Mouse (Mus musculus): Measurements from ENCODE around the gene Mrps24.

The Mrps24 gene

DNA sequence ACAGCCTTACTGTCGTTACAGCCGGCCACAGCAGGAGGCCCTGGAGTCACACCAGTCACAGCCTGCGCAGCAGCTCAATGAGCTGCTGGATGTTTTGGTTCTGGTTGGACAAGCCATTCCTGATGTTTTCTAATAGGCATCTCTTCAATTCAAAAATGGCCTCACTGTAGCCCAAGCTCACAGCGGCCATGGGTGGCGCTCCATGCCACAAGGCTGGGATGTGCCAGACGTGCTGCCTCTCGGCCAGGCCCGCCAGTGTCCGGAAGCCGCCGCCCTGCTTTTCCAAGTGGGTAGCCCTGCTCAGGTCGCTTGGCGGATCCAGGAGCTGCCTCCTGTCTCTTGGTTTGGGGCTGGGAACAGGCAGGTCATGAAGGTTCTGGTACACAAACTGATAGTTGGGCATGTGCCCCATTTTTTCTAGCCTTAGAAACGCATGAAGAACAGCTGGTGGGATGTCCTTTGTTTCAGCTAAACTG lies at the start of gene Mrps24:
TSS of gene Mrps24 (minus strand) at position 51 of the 476 bp plus-strand sequence.
- no peak for DNase-seq (ENCODE audit: low spot score in 2 of 2)

DNA sequence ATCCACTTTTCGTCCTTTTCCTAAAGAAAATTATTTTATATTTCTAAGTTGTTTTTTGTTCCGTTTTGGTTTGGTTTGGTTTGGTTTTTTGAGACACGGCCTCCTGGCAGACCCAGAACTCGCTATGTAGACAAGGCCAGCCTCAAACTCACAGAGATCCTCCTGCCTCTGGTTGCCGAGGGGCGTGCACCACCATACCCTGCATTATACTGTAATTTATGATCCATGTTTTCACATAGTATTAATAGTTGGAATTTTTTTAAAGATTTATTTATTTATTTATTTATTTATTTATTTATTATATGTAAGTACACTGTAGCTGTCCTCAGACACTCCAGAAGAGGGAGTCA lies 47.1 kb upstream of the Mrps24 start:
- DNase-seq (ENCODE audit: low spot score in 2 of 2): no peak

DNA sequence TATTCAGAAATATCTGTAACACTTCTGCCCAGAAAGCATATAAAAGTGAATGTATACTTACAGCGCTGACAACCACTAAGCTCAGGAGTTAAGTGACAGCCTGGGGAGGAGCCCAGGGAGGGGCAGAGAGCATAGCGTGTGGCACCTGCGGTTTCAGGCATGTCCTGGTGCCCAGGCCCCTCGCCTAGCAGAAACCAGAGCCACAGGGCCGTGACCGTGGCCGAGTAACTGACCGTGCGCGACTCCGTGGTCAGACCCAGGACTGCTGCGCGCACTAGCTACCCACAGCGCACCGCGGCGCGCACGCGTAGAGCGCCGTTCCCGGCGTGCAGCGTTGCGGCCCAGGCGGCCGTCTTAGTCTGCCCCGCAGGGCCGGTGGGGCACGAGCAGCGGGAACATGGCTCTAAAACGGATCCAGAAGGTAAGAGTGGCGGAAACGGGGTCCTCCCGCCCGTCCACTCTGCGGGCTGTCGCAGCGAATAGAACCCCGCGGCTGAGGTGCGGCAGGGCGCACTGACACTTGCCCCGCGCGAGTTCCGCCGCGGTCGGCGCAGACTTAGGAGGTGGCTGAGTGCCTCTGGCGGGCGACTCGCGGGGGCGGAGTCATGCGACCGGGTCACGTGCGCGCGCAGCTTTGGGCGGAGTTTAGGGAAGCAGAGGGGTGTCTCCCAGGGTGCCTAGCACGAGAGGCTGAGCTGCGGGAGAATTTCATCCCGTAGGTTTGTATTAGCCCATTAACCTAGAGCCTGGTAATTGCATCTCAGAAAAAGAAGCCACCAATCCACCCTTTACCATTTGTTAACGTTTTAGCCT lies 46.5 kb upstream of the Mrps24 start, which contains the start of gene Urgcp:
TSS of gene Urgcp (minus strand) at position 557 of the 813 bp plus-strand sequence.
- peak; percentile 85 for DNase-seq (ENCODE audit: low spot score in 2 of 2)

DNA sequence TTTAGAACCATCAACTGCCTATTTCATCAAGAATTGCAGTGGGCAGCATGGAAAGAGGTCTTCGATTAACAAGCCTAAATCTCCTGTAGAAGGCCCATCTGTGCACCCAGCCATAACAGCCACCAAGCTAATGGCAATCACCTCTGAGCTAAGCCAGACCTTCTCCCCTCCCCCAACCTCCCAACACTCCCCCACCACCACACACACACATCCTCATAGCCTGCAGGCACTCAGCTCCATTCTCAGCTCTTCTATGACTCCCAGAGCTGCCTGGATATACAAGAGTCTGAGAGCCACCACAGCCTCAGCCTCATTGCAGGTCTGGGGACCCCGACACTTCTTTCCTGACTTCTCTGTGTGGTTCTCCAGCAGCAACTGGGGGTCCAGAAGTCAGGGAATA lies 38.3 kb upstream of the Mrps24 start:
- DNase-seq (ENCODE audit: low spot score in 2 of 2): no peak

DNA sequence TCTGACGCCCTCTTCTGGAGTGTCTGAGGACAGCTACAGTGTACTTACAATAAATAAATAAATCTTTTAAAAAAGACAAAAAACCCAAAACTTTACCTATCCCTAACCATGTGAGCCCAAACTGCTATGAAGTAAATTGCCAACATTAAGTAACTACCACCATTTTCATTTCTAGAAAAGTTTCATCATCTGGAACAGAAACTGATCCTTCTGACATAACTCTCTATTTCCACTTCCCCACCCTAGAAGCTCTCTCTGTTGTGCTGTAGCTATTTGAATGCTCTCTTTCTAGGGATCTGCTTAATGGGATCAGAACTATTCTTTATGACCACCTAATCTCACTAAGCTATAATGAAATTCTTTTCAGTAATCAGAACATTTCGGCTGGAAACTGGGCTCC lies 29.5 kb upstream of the Mrps24 start:
- no peak for DNase-seq (ENCODE audit: low spot score in 2 of 2)

DNA sequence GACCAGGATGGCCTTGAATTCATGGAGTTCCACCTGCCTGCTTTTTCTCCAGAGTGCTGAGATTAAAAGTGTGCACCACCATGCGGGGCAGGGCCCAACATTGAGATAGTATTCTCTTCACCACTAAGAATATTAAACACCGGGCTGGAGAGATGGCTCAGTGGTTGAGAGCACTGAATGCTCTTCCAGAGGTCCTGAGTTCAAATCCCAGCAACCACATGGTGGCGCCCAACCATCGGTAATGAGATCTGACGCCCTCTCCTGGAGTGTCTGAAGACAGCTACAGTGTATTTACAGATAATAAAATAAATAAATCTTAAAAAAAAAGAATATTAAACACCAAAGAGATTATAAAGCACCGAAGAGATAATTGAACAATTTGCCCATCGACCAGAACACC lies 26.6 kb upstream of the Mrps24 start:
- DNase-seq (ENCODE audit: low spot score in 2 of 2): no peak

DNA sequence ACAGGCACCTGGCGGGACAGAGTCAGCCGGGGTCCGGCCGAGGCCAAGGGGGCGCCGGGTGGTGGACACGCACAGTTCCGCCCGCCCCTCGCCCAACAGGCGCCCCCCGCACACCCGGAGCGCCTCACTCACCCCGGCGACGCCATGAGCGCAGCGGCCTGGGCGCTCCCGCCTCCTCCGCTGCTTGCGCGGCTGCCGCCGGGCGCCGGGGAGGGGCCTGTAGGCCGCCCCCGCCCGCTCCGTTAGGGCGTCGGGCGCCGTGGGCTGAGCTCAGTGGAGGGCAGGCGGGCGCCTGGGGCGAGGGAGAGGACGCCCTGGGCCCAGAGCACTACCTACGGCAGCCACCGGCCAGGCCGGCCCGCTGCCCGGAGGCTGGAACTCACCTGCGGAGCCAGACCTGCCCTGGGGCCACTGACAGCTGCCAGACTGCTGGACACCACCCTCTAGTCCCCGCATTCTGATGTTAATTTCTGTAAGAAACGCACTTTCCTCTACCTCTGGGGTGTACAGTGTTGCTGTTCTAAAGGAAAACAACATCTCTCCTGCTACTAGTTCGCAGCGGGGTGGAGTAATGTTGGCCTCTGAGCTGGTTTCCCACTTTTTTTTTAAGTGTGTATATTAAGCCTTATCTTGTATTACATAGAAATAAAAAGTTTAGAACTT lies 25.6 kb upstream of the Mrps24 start:
- peak; percentile 61 to 69 for DNase-seq (ENCODE audit: low spot score in 2 of 2)

DNA sequence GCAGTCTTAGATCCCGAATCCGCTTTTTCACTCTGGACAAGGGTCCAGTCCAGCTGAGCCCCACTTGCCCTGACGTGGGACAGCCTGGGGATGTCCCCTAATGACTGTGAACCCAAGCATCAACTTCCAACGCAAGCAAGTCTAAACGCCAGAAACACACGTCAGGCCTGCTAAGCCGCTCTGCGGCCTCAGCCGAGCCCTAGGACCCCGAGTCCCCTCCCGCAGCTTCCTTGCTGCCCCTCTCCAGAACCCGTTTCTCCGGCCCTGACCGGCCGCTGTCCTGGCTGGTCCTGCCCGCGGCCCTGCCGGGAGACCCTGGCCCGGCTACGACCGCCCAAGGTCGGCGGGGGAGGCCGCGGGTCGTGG lies 25.1 kb upstream of the Mrps24 start:
- DNase-seq (ENCODE audit: low spot score in 2 of 2): no peak

DNA sequence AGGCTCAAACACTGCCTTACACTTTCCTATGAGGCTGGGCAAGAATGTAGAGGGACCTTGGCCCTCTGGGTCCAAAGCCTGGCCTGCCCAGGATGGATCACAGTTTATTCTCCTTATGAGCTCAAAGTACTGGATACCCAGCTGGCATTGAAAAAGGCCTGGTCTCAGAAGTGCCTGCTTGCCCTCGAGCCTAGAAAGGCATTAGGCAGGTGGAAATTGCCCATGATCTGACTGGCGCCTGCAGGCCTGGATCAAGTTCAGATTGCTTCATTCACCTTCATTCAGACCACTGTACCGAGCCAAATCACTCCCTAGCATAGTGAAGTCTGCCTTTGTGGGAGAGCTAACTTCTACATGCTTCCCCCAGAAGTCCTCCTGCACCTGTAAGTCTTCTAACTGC lies 24.4 kb upstream of the Mrps24 start:
- no peak for DNase-seq (ENCODE audit: low spot score in 2 of 2)

DNA sequence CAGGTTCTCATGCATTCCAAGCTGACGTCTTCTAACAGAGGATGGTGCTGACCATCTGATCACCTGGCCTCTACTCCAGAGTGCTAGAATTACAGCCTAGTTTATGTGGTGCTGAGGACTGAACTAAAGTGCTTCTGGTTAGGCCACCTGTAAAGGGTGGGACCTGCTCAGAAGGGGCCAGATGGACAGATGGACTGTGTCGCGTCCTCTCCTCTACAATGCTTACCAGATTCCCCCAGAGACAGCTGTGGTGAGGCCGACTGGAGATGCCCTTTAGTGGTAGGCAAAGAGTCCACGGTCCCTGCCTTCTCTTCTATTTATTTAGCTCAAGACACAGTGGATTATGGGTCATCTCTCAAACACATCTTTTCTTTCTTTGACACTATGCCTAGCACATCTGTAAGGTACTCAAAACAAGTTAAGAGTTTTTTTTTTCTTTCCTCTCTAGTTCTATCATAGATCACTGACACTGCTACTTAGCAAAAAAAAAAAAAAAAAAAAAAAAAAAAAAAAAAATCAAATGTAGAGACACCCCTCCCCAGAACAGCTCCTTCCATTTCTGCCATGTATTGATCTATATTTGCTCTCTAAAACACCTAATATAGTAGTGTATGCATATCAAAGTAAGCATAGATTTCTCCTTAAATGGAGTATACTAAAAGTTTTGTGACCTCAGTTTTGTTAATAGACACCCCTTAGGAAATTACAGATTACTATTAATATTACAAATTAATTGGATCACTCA lies 23.6 kb upstream of the Mrps24 start:
- no peak for DNase-seq (ENCODE audit: low spot score in 2 of 2)

DNA sequence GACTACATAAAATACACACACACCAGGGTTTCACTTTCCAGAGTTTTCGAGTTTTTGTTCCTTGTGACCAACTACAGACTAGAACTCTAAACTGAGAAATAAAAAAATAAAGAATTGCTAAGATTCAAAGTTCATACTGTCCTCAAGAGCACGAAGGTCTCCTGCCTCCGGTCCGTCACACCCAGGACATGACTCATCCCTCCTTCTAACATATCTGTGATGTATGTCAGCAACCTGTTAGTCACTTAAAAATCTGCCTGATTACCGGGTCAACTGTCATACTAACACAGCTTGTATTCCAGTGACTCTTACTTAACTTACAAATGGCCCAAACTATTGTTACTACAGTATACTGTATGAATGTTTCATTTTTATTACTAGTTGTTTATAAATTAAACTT lies 21.7 kb upstream of the Mrps24 start:
- DNase-seq (ENCODE audit: low spot score in 2 of 2): no peak

DNA sequence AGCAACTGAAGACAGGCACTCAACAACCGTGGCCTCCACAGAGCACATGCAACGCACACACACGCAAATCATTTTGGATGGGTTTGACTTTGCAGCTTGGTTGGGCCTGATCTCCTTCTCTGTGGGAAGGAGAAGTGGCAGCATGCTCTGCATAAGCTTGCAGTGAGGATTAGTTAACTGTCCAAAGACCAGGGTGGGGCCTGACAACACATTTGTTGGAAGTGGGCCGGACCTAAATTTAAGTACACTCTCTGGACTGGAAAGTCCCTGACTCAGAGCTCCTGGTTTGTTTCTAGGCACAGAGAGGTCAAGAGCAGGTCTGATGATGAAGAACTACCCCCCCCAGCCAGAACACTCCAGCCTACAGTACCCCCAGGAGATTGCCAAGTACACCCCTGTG lies 18.8 kb upstream of the Mrps24 start:
- no peak for DNase-seq (ENCODE audit: low spot score in 2 of 2)

DNA sequence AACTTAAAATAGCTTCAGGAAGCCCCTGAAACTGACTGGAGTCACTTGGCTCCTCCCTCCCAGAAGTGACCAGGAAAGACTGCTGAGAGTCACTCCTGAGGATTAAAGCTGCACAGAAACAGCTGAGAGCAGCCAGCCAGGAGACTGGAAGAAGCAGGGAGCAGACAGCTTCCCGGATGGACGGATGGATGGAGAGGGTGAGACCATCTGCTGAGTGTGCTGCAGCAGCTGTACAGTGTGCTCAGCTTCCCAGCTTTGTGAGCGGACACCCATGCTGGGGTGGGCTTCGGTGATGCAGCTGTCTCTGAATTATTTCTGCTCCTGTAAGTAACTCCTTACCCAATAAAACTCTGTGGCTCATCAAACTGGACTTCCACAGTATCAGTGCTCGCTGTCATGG lies 16.9 kb upstream of the Mrps24 start:
- no peak for DNase-seq (ENCODE audit: low spot score in 2 of 2)

DNA sequence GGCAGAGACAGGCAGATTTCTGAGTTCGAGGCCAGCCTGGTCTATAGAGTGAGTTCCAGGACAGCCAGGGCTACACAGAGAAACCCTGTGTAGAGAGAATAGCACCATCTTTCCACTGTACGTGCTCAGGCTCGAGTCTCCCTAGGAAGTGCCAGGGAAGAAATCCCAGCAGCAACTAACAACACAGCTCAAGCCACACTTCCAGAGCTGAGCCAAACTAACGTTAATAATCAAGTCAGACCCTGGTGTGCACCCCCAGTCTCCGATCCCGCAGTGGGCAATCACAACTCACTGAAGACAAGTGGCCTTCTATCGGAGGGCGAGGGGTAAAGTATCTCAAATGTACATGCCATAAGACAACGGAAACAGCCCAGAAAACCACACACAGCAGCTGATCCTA lies 14.1 kb upstream of the Mrps24 start:
- DNase-seq (ENCODE audit: low spot score in 2 of 2): no peak

DNA sequence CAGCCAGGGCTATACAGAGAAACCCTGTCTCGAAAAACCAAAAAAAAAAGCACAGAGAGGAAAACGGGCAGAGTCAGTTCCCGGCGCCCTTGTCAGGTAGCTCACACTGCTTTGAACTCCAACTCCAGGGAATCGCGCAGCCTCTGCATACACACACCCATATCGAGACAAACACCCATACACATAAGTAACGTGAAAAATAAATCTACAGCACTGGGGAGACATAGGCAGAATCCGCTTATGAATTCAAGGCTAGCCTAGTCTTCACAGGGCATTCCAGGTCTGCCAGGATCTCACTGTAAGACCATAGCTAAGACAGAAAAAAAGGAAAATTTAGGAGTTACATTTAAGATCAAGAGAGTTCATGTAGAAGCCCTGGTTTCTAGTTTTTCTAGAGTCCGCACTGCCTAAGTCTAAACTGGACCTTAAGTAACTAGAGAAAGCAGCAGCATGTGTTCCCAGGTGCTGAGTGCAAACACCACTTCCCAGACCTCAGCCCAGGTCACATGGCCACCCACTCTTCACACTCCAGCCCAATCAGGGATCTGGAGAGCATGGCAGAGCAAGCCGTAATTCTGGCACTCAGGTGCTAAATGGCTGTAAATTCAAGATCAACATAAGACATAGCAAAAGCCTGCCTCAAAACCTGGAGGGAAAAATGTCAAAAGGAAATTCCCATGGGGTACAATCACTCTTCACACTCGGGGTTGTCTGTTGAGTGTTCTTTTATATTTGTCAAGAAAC lies 3.3 kb upstream of the Mrps24 start:
- no peak for DNase-seq (ENCODE audit: low spot score in 2 of 2)

DNA sequence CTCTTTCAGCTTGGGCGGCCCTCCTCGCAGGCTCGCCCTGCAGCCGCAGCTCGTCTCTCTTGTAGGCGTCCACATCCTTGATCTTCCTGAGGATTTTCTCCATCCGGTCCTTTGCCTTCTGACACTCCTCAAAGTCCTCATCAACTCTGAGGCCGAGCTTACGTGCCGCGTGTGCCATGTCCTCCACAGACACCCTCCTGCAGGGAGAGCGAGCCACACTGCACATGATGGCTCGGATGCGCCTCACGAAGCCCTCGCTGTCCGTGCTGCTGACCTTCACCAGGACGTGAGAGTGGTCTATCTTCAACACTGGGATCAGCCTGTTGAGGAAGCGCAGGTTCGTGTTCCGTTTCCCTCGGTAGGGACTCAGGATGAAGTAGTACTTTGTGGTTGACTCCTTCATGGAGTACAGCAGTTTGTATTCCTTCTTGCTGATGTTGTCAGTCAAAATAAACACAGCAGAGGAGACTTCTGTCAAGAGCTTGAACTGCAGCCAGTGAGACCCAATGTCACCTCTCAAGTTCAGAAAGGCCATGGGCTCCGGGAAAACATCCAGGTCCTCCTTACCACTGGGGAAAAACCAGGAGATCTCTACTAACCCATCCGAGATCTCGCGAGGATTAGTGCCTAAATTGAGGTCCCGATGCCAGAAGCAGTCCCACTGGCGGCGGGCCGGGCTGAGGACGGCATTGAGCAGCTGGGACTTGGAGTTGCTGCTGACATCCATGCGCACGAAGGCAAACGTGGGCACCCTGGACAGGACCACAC lies 1.6 kb upstream of the Mrps24 start:
- no peak for DNase-seq (ENCODE audit: low spot score in 2 of 2)

DNA sequence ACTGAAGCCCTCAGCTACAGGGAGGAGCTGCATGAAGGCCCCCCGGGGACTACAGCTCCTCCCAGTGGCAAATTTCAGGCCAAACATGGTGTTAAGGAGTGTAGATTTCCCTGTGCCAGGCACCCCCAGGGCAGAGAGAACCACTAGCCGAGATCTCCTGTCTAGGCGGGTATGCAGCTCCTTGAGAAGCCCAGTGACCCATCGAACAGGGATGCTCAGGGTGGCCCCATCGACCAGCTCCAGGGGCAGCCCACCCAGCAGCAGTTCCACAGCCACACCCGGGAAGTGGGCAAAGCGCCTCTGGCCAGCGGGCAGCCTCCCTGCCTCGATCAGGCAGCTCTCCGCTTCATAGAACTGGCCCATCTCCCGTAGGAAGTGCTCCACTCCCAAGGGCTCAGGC lies 766 bp upstream of the Mrps24 start:
- no peak for DNase-seq (ENCODE audit: low spot score in 2 of 2)

DNA sequence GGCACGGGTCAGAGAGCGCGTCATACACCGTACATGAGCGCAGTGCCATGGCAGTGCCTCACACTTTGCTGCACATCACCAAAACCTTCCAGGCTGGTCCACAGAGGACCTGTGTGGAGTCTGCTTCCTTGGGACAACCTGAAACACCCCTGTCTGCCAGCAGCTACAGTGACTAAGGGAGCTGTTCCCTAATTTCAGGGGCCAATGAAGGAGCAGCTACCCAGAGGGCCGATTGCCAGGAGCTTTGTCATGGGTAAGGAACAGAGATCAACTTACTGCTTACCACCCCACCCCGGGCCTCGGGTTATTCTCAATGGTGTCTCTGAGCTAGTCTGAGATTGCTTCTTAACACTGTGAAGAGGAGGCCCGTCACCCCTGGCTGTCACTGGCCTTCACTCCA lies 301 bp downstream of the Mrps24 start:
- DNase-seq (ENCODE audit: low spot score in 2 of 2): no peak

DNA sequence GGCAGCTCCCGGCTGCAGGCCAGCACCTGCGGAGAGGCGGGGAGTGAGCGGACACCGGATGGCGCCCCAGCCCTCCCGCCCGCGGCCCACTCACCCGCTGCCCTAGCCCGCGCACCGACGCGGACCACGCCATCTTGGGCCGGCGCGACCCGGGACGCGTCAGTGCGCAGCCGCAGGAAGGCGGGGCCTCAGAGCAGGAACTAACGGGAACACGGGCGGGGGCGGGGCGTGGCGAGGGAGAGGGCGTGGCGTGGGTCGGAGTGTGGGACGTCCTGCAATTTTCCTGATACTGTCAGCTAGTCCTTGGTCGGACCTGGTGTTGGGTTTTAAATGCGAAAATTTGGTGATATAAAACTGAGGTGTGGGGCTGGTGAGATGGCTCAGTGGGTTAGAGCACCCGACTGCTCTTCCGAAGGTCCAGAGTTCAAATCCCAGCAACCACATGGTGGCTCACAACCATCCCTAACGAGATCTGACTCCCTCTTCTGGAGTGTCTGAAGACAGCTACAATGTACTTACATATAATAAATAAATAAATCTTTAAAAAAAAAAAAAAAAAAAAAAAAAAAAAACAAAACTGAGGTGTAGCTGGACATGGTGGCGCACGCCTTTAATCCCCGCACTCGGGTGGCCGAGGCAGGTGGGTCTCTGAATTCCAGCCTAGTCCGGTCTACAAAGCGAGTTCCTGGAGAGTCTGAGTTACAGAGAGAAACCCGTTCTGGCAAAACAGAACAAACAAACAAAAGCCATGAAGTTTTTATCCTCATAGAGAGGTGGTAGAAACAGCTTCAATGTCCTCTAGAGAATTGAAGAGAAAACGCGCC lies 7.7 kb downstream of the Mrps24 start:
- DNase-seq (ENCODE audit: low spot score in 2 of 2): peak; percentile 74 to 79

DNA sequence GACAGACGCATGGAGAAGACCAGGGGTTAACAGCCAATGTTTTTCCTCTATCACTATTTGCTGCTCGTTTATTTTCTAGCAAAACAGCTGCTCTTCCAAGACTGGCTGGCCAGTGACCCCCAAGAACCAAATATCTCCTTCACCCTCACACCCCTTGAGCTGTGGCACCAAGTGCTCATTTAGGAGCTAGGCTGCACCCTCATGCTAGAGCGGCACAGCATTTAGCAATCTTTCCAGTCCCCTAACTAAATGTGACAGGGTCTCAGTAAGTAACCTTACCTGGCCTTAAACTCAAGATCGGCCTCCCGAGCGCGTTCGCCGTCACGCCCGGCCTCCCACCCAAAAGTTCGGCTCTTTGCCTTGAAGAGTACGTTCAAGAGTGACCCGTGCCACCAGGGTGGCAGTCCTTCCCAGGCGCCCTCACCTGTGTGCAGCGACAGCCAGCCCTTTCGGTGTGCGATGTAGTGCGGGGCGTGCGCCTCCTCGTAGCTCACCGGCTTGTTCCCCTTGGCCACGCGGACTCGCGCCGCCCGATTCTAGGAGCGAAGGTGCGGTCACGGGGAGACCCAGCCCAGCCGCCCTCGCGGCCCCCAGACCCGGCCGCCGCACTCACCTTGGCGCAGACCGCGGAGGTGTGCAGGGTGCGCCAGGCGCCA lies 8.5 kb downstream of the Mrps24 start:
- no peak for DNase-seq (ENCODE audit: low spot score in 2 of 2)

Measured in right cerebral cortex, postnatal 36 days (tissue).